Mouse (Mus musculus) hindbrain, postnatal 0 days (tissue): ENCODE data around the gene Spp2. TPM values are rescaled to one million over a fixed set of nuclear protein-coding genes. Genes with fewer than 3 reads are reported as not detected.

Experiments used
- ATAC-seq: fragments of 200-750 bp; cut with Nextera tagmentation; 2 replicates; pipeline ENCODE4 v1.8.0; 2017; ENCODE audit warnings: mild to moderate bottlenecking, moderate TSS enrichment, moderate library complexity
- DNase-seq: peaks from one replicate; pipeline ENCODE4 v3.0.0-alpha.2; 2015; ENCODE audit warnings: low spot score
- H3K27ac ChIP-seq: fragments of 300-500 bp; sonication (generic); 2 replicates; pipeline ENCODE4 v1.5.1; 2014; ENCODE audit warnings: mild to moderate bottlenecking
- H3K27me3 ChIP-seq: fragments of 300-500 bp; sonication (generic); 2 replicates; pipeline ENCODE4 v1.6.1; 2014; ENCODE audit warnings: low read length, mixed read lengths; ENCODE audit not compliant: insufficient read depth
- H3K36me3 ChIP-seq: fragments of 300-500 bp; sonication (generic); 2 replicates; pipeline ENCODE4 v1.6.1; 2014; ENCODE audit warnings: low read length, mixed read lengths; ENCODE audit not compliant: insufficient read depth
- H3K4me1 ChIP-seq: fragments of 300-500 bp; sonication (generic); 2 replicates; pipeline ENCODE4 v1.6.1; 2014; ENCODE audit warnings: antibody characterized with exemption, low read length, mixed read lengths; ENCODE audit not compliant: insufficient read depth
- H3K4me2 ChIP-seq: fragments of 300-500 bp; sonication (generic); 2 replicates; pipeline ENCODE4 v1.6.1; 2014; ENCODE audit warnings: low read depth, mild to moderate bottlenecking, low read length, moderate library complexity, mixed read lengths
- H3K4me3 ChIP-seq: fragments of 300-500 bp; sonication (generic); 2 replicates; pipeline ENCODE4 v1.5.1; 2014; ENCODE audit warnings: low read length
- H3K9ac ChIP-seq: fragments of 300-500 bp; sonication (generic); replicated peaks from 2 replicates; pipeline ENCODE4 v1.6.1; 2014; ENCODE audit warnings: mild to moderate bottlenecking, low read length, moderate library complexity, mixed read lengths
- H3K9me3 ChIP-seq: fragments of 300-500 bp; sonication (generic); 2 replicates; pipeline ENCODE4 v1.6.1; 2016; ENCODE audit warnings: low read length, mixed read lengths
- CTCF ChIP-seq: IDR thresholded peaks from 2 replicates; pipeline ENCODE4 v1.5.1; 2016; ENCODE audit warnings: antibody characterized with exemption, control low read depth, low read depth
- WGBS: fragments of 180-500 bp; shearing (Covaris S2); extraction: QIAGEN DNeasy Blood & Tissue Kit; methylation state at CpG from one replicate; pipeline ENCODE4 v1.1.7; 2014; 5-methylcytosine and 5-hydroxymethylcytosine counted together
- polyA plus RNA-seq: library from polyadenylated mRNA; unstranded; fragments of >200 nt; fragmentation: Nextera tagmentation; extraction: Ambion mirVana; gene quantifications from 2 replicates; pipeline ENCODE4 v1.2.1, GENCODE M21; 2015
- total RNA-seq: library from RNA; depleted of rRNA; stranded (reverse); fragments of >200 nt; gene quantifications from 2 replicates; pipeline ENCODE4 v1.2.3, GENCODE M21; 2014

Gene Spp2
- total and polyA plus RNA-seq, 2 experiments from 2014 or later, result 0.48 TPM; not detected in 1

DNA sequence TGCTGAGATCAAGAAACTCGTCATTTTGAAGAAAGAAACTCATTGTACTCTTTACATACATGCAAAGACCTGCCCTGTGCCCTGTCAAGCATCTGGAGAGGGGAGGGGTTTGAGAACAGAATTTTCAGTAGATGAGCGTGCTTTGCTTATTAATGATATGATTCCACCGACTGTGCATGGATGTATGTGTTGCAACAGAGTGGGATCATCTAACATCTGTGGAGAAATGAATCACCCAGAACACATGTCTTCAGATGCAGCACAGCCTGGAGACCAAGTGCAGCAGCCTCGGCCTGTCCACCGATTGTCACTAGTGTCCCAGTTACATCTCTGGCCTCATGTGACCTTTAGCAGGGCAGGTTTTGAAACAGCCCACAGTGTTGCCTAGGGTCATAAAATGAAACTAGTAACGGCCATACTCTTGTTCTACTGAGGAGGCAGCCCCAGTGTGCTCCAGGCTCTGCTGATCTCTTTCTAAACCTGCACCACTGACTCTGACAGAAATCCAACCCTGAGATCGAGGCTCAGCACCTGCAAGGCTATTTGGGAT is 16.2 kb downstream of the Spp2 start:
- DNase-seq (no peak), ATAC-seq (no peak)
- H3K36me3 ChIP-seq, result no peaks in the 10 kb centered on the region
- 70% methylated on average over 7 of the region's 7 CpGs for WGBS
- H3K4me3 ChIP-seq, result no peak overlapping the region
- no peaks in the 10 kb centered on the region for H3K9me3 ChIP-seq
- no peak overlapping the region for H3K4me2 ChIP-seq
- no peak overlapping the region for H3K27ac ChIP-seq
- no peak overlapping the region for H3K9ac ChIP-seq
- no peaks in the 10 kb centered on the region for H3K27me3 ChIP-seq
- no peaks in the 10 kb centered on the region for H3K4me1 ChIP-seq
- TF ChIP-seq CTCF, result no peak

DNA sequence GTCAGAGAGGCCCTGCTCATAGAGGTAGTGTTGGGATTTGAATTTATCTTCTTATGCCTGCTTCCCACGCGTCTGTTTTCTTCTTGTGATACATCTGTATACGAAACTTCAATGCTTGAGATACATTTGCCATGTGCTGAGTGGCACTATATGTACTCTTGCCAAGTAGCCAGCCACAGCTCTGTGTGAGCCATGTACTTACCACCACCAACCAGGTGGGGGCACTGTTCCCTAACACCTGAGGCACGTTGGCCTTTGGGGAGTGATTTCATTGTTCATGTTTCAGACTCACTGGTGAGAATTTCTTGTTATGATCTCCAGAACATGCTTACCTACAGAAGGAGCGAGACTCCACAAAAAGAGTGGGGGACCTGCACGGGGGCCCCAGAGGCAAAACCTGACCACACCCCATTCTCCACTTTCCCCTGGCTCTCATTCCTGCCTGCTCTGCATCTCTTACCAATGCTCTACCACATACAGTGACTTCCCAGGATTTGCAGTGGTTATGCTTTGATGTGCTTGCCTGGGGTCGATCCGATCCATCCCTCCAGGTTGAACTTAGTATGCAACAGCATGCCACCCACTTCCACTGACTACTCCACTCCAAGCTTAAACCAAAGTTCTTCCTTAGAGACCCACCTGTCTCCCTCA is 18.0 kb downstream of the Spp2 start:
- peak; percentile 98 for TF ChIP-seq CTCF
- Histone ChIP-seq H3K9ac (no peak overlapping the region), H3K4me1 (0 out of 2 replicates have a peak, but pooled peaks cover 3% of the 10 kb centered on the region), H3K4me2 (no peak overlapping the region), H3K36me3 (no peaks in the 10 kb centered on the region), H3K27ac (no peak overlapping the region), H3K9me3 (no peaks in the 10 kb centered on the region), H3K27me3 (no peaks in the 10 kb centered on the region), H3K4me3 (no peak overlapping the region)
- WGBS, result 20% methylated on average over 8 of the region's 8 CpGs
- ATAC-seq, result peak; percentile 70
- DNase-seq, result peak; percentile 88

DNA sequence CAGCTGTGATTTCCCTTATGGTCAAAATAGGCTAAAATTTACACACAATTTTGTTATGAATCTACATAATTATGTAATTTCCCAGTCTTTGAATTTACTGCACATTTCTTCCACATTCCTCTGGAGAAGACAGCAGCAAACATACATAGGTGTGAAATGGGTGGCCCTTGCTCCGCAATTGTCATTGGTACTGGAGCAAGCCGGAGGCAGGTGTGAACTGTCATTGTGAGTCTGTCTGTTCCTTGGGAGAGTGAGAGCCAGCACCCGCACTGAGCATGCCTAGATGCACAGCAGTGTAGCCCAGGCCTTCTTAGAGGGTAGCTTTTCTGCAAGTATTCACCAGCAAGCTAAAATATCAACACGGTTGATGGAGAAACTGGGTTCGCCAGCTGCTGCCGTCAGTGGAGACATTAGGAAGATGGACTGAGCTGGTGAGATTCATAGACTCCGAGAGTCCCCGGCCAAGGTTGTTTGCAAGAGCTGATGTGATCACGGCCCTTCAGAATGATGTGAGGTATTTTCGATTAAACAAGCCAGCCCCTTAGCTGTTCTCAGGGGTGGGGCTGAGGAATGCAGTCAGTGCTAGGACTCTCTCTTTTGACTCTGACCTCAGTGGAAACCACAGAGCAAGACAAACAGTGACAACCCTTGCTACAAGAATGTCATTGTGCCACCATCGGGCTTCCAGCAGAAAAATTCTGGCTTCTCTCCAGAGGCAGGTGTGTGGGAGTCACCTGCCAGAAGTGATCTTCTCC is 21.4 kb downstream of the Spp2 start:
- 81% methylated on average over 11 of the region's 11 CpGs for WGBS
- TF ChIP-seq CTCF, result no peak

GRCm38 (mm10) chr1:88429413-88429812 is 22.7 kb downstream of the Spp2 start:
- H3K27ac ChIP-seq, result 0 out of 2 replicates have a peak overlapping the region, but pooled peaks have one; percentile 16
- no peak overlapping the region for H3K4me3 ChIP-seq
- no peaks in the 10 kb centered on the region for H3K36me3 ChIP-seq
- WGBS, result 33% methylated on average over 1 of the region's 1 CpGs
- ATAC-seq (peak; percentile 51; the same call in 1 of the 2 replicates), DNase-seq (peak; percentile 35)
- H3K27me3 ChIP-seq, result no peaks in the 10 kb centered on the region
- no peak overlapping the region for H3K4me2 ChIP-seq
- 0 out of 2 replicates have a peak, but pooled peaks cover 3% of the 10 kb centered on the region for H3K4me1 ChIP-seq
- no peaks in the 10 kb centered on the region for H3K9me3 ChIP-seq
- H3K9ac ChIP-seq, result no peak overlapping the region
- TF ChIP-seq CTCF, result no peak

More for the DNA sequence above, 21.4 kb downstream of the Spp2 start:
- Histone ChIP-seq H3K27ac (no peak overlapping the region), H3K4me2 (no peak overlapping the region), H3K27me3 (no peaks in the 10 kb centered on the region), H3K36me3 (no peaks in the 10 kb centered on the region), H3K4me1 (0 out of 2 replicates have a peak, but pooled peaks cover 3% of the 10 kb centered on the region), H3K9me3 (no peaks in the 10 kb centered on the region), H3K9ac (no peak overlapping the region), H3K4me3 (no peak overlapping the region)
- no peak for ATAC-seq
- DNase-seq, result no peak

DNA sequence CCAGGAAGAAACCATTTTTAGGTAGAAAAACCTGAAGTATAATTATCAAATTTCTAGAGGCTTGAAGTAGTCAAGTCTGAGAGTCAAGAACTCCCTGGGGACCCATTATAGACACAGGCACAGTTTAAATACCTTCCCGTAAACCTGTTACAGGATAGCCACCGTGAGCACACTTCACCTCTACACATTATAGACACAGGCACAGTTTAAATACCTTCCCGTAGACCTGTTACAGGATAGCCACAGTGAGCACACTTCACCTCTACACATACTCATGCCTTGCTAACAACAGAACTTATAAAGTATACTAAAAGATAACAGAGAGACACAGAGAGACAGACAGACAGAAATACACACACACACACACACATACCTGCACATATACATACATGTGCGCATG is 24.5 kb downstream of the Spp2 start:
- Histone ChIP-seq H3K9me3 (no peaks in the 10 kb centered on the region), H3K27me3 (no peaks in the 10 kb centered on the region), H3K36me3 (no peaks in the 10 kb centered on the region), H3K27ac (no peak overlapping the region), H3K4me1 (0 out of 2 replicates have a peak, but pooled peaks cover 3% of the 10 kb centered on the region), H3K4me3 (no peak overlapping the region), H3K4me2 (no peak overlapping the region), H3K9ac (no peak overlapping the region)
- no peak for TF ChIP-seq CTCF
- 82% methylated on average over 4 of the region's 4 CpGs for WGBS
- no peak for ATAC-seq
- DNase-seq, result no peak

- H3K4me2 ChIP-seq, result no peak overlapping the region
- ATAC-seq (no peak), DNase-seq (no peak)
- 33% methylated on average over 3 of the region's 3 CpGs for whole genome bisulfite sequencing
- no peak overlapping the region for H3K9ac ChIP-seq
- no peaks in the 10 kb centered on the region for H3K36me3 ChIP-seq
- H3K4me3 ChIP-seq, result no peak overlapping the region
- no peak for TF ChIP-seq CTCF
- H3K27ac ChIP-seq, result no peak overlapping the region
- H3K4me1 ChIP-seq, result 0 out of 2 replicates have a peak, but pooled peaks cover 3% of the 10 kb centered on the region
- H3K27me3 ChIP-seq, result no peaks in the 10 kb centered on the region
- H3K9me3 ChIP-seq, result no peaks in the 10 kb centered on the region
Observed at GRCm38 (mm10) chr1:88432601-88433000, 25.8 kb downstream of the Spp2 start.
